Mouse (Mus musculus): ENCODE measurements at regions not wholly inside any gene's neighbourhood (a gene's known extent, or its start where the extent isn't known, plus 50 kb on each side); places are given as distances from the start of the nearest gene placed in this dataset.

GRCm38 (mm10) chr8:40150911-40151797, 523.7 kb upstream of the Adam24 start:
- peak; percentile 66 to 76 for DNase-seq
- intact Hi-C loops (cut with DNase I): loop anchor here (2.0 to 5.0 kb wide), 2 partner anchors 232 to 266 kb away; no protein-coding TSS in a partner anchor

- DNase-seq: no peak
- intact Hi-C loops (cut with DNase I): loop anchor here (5.0 kb wide), 1 partner anchor 265 kb away; no protein-coding TSS in a partner anchor
Measured at GRCm38 (mm10) chr8:40152451-40152850, 522.4 kb upstream of the Adam24 start.

- intact Hi-C loops (cut with DNase I): loop anchor here (2.0 to 5.0 kb wide), 2 partner anchors 110 to 232 kb away; no protein-coding TSS in a partner anchor
- no peak for DNase-seq
Measured at GRCm38 (mm10) chr8:40186715-40187583, 487.9 kb upstream of the Adam24 start.

- intact Hi-C loops (cut with DNase I): loop anchor here (2.0 to 5.0 kb wide), 2 partner anchors 110 to 231 kb away; no protein-coding TSS in a partner anchor
- peak; percentile 28 to 61 for DNase-seq
Measured at GRCm38 (mm10) chr8:40187584-40187934, 487.3 kb upstream of the Adam24 start.

GRCm38 (mm10) chr8:40192266-40192665, 482.6 kb upstream of the Adam24 start:
- DNase-seq: no peak
- intact Hi-C loops (cut with DNase I): no loop called here

- DNase-seq: no peak
- intact Hi-C loops (cut with DNase I): no loop called here
Measured at GRCm38 (mm10) chr8:40193148-40193547, 481.7 kb upstream of the Adam24 start.

GRCm38 (mm10) chr8:40210871-40211270, 464.0 kb upstream of the Adam24 start:
- intact Hi-C loops (cut with DNase I): no loop called here
- DNase-seq: no peak

GRCm38 (mm10) chr8:40223521-40223920, 451.4 kb upstream of the Adam24 start:
- intact Hi-C loops (cut with DNase I): no loop called here
- no peak for DNase-seq

- no peak for DNase-seq
- intact Hi-C loops (cut with DNase I): no loop called here
Measured at GRCm38 (mm10) chr8:40227262-40227661, 447.6 kb upstream of the Adam24 start.
